Mouse (Mus musculus): ENCODE measurements around the gene Etfbkmt.
A peak's percentile ranks its signal among the peaks of the same experiment; 100 is the strongest.
"Not testable (repeated sequence)": the region's sequence is repeated elsewhere in the genome, so short reads cannot be mapped to it uniquely, and the experiment has no call there.

Gene Etfbkmt

GRCm38 (mm10) chr6:149139471-149139870, at the start of gene Etfbkmt:
TSS of gene Etfbkmt (plus strand) at chr6:149139849.
- DNase-seq: no peak

DNA sequence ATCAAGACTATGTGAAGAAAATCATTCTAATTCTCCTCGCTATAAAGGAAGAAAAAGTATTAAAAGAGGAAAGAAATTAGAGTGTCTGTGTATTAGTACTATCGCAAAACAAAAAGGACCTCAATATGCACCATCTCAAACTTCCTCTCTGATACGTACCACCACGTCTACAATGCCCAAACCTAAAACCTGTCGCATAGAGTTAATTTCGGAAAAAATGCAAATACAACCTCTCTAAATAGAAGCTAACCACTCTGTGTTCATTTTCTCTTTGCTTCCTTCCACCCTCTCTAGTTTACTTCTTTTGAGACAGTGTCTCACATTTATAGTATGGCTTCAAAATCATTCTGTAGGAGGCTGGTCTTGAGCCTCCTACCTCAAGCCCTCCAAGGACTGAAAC, 47.2 kb upstream of the Etfbkmt start:
- no peak for DNase-seq

GRCm38 (mm10) chr6:149093465-149093864, 46.2 kb upstream of the Etfbkmt start:
- DNase-seq: no peak

- no peak for DNase-seq
Observed at GRCm38 (mm10) chr6:149094555-149094954, 45.1 kb upstream of the Etfbkmt start.

GRCm38 (mm10) chr6:149095389-149095788, 44.3 kb upstream of the Etfbkmt start:
- peak; percentile 33 to 48 for DNase-seq

DNA sequence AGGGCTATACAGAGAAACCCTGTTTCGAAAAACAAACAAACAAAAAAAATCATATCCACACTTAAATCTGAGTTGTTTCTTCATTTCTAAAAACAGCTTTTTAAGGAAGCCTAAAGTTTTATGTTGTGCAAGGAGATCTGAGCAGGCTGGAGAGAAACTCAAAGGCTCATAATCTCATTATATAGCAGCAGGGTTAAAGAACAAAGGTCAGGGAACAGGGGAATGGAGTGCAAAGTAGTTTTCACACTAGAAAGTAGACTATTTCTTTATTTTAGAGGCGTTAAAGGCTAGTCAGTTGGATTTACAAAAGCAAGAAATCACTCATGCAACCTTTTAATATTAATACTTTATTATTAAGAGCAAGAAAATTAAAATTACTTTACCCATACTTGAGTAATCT, 43.4 kb upstream of the Etfbkmt start:
- no peak for DNase-seq

GRCm38 (mm10) chr6:149097276-149097675, 42.4 kb upstream of the Etfbkmt start:
- DNase-seq: no peak

- DNase-seq: no peak
Observed at GRCm38 (mm10) chr6:149098993-149099392, 40.7 kb upstream of the Etfbkmt start.

GRCm38 (mm10) chr6:149100174-149101075, 39.2 kb upstream of the Etfbkmt start:
- DNase-seq: peak; percentile 71 to 73

- peak; percentile 79 to 89 for DNase-seq
Observed at GRCm38 (mm10) chr6:149101076-149101942, 38.3 kb upstream of the Etfbkmt start, which contains the start of gene Dennd5b. TSS of gene Dennd5b (minus strand) at chr6:149101680.

DNA sequence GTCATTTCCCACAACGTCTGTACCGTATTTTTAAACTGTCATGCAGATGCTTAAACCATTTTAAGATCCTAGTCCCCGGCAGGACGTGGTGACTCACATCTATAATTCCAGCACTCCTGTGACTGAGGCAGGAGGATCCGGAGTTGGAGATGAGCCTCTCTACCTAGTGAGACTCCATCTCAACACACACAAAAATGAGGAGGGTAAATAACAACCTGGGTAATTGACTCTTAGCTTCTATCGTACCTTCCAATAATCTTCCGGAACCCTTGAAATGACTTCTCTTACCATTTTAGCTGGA, 37.8 kb upstream of the Etfbkmt start:
- no peak for DNase-seq

- no peak for DNase-seq
Observed at GRCm38 (mm10) chr6:149103451-149103850, 36.2 kb upstream of the Etfbkmt start.

DNA sequence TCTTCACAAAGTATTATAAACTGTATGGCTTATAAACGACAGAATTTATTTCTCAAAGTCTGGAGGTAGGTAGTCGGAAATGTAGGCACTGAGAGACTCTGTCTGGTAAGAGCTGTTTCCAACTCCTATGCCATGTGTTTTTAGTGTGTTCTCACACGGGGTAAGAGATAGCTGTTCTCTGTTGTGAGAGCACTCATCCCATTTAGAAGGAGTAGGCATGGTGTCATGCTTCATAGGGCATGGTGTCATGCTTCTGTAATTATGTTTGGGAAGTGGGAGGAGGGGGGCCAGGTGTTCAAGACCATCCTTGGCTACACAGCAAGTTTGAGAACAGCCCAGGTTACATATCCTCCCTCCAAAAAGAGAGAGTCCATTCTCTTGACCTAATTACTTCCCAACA, 32.0 kb upstream of the Etfbkmt start:
- DNase-seq: no peak

DNA sequence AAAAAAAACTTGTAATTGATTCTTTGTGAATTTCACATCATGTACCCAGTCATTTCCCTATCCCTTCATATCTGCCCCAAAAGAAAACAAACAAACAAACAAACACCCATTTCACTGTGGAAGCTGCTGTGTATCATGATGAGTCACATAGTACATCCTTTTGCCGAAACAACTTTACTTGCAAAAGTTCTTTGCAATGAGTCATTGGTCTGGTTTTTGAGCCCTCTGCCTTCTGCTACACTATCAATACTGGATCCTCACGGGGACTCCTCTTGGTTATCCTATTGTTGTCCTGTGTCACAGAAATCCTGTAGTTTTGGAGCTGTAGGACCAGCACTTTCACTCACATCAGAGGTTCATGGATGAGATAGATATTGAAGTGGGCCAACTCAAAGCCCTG, 30.7 kb upstream of the Etfbkmt start:
- no peak for DNase-seq

DNA sequence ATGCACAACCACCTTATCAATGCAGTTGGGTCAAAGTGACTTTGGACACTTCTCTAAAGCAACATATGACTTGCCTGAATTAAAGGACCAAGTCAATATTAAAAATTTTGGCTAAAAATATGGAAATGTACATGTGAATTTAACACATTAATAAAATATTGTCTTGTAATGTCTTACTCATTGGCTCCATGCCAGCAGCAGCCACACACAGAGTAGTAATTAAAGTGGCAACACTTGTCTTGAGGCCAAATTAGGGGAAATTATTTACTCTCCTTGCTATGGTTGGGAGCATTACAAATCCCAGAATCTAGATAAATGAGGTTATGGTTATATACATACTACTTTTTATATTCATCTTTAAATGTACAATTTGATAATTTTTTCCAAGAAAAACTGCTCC, 22.7 kb upstream of the Etfbkmt start:
- DNase-seq: no peak

DNA sequence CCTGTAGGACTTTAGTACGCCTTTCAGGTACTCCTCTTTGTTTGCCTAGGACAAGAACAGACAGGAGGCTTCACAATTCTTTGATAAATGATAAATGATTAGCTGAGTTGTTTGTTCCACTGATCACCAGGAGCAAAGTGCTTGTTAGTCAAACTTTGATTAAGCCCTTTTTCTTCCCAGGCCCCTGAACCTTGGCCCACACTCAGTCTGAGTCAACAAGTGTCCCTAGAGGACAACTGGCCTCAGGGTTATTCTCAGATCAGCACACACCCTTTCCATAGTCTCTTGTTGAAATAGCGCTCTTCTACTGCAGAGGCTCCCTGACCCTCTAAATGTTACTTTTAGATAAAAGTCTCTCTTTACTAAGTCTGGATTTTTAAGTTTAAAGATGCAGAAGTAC, 20.7 kb upstream of the Etfbkmt start:
- no peak for DNase-seq

DNA sequence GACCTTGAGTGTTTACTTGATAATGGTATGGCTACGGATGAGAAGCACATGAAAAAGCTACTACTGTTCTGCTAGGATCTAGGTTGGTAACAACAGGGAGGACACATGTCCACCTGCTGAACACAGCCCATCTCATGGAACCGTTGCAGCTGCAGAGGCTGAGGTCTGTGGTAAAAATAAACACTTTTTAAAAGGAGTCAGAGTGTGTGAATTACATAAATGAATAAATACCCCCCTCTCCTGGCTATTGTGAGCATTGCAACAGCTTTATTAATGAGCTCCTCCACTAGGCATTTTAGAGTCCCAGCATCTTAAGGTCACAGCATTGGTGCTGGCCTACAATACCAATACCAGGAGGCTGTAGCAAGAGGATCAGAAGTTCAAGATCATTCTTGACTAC, 19.8 kb upstream of the Etfbkmt start:
- peak; percentile 3 to 73 for DNase-seq

GRCm38 (mm10) chr6:149123042-149123441, 16.6 kb upstream of the Etfbkmt start:
- DNase-seq: no peak

DNA sequence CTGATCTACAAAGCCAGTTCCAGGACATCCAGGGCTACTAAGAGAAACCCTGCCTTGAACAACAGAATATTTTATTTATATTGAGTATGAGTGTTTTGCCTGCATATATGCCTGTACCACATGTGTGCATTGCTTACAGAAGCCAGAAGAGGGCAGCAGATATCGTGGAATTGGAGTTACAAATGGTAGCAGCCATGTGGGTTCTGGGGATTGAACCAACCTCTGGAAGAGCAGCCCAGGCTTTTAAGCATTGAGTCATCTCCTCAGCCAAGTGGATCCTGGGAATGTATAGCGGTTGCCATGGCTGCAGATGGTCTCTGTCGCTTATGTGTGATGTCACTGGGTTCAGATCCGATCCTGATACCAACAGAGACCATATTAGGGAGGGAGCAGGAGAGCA, 13.0 kb upstream of the Etfbkmt start:
- peak; percentile 11 to 35 for DNase-seq

- DNase-seq: not testable (repeated sequence)
Observed at GRCm38 (mm10) chr6:149129870-149130269, 9.8 kb upstream of the Etfbkmt start, which contains the start of gene Gm10203. TSS of gene Gm10203 (plus strand) at chr6:149130170.

- DNase-seq: no peak
Observed at GRCm38 (mm10) chr6:149131111-149131510, 8.5 kb upstream of the Etfbkmt start.

- DNase-seq: peak; percentile 15 to 22
Observed at GRCm38 (mm10) chr6:149132311-149133077, 7.2 kb upstream of the Etfbkmt start.

Measured in cerebellum, postnatal 36 days (tissue).